Mouse (Mus musculus) liver, embryonic 14.5 days (tissue): ENCODE results near the gene Mical2. TPM values are rescaled to one million over a fixed set of nuclear protein-coding genes. Genes with fewer than 3 reads are reported as not detected.

Source experiments
- ATAC-seq: fragments of 200-750 bp; cut with Nextera tagmentation; 2 replicates; pipeline ENCODE4 v1.8.0; 2017; ENCODE audit warnings: moderate number of reproducible peaks, mild to moderate bottlenecking, moderate library complexity; ENCODE audit not compliant: insufficient read depth
- DNase-seq, 3 experiments: peaks; one replicate each; pipeline ENCODE4 v3.0.0-alpha.2; 2012 to 2013; ENCODE audit warnings: low read depth in 3 of 3, low spot score in 3 of 3
- H3K27ac ChIP-seq: fragments of 300-500 bp; sonication (generic); 2 replicates; pipeline ENCODE4 v1.5.1; 2014; ENCODE audit warnings: moderate library complexity, mild to moderate bottlenecking, control low read depth, inconsistent platforms
- H3K27me3 ChIP-seq: fragments of 300-500 bp; sonication (generic); 2 replicates; pipeline ENCODE4 v1.6.1; 2014; ENCODE audit warnings: mild to moderate bottlenecking, low read length, moderate library complexity; ENCODE audit not compliant: control insufficient read depth, insufficient read depth
- H3K36me3 ChIP-seq: fragments of 300-500 bp; sonication (generic); replicated peaks from 2 replicates; pipeline ENCODE4 v1.6.1; 2014; ENCODE audit warnings: low read depth; ENCODE audit not compliant: control insufficient read depth, insufficient read depth
- H3K4me1 ChIP-seq, 2 experiments: fragments of 200-500 bp in 1 of 2; fragments of 300-500 bp in 1 of 2; sonication (generic) in 1 of 2; replicated peaks; 2 replicates each; pipeline ENCODE4 v1.6.1; 2012 to 2014; ENCODE audit warnings: antibody characterized with exemption in 1 of 2, inconsistent platforms in 1 of 2, low read length in 1 of 2; ENCODE audit not compliant: control insufficient read depth in 2 of 2, insufficient read depth in 2 of 2
- H3K4me2 ChIP-seq: fragments of 300-500 bp; sonication (generic); 2 replicates; pipeline ENCODE4 v1.6.1; 2014; ENCODE audit warnings: low read depth, mild to moderate bottlenecking, control low read depth, moderate library complexity
- H3K4me3 ChIP-seq, 2 experiments: fragments of 200-500 bp in 1 of 2; fragments of 300-500 bp in 1 of 2; sonication (generic) in 1 of 2; 2 replicates each; pipeline ENCODE4 v1.5.1; 2012 to 2014; ENCODE audit warnings: low read depth in 2 of 2, low read length in 2 of 2, mild to moderate bottlenecking in 2 of 2, control low read depth in 1 of 2, inconsistent platforms in 1 of 2, moderate library complexity in 1 of 2; ENCODE audit not compliant: insufficient read depth in 1 of 2
- H3K9ac ChIP-seq: fragments of 300-500 bp; sonication (generic); replicated peaks from 2 replicates; pipeline ENCODE4 v1.6.1; 2014; ENCODE audit warnings: mild to moderate bottlenecking, control low read depth, moderate library complexity
- H3K9me3 ChIP-seq: fragments of 300-500 bp; sonication (generic); 2 replicates; pipeline ENCODE4 v1.6.1; 2016; ENCODE audit warnings: low read length, mixed read lengths; ENCODE audit not compliant: control insufficient read depth
- CTCF ChIP-seq: IDR thresholded peaks from 2 replicates; pipeline ENCODE4 v1.5.1; 2016; ENCODE audit warnings: antibody characterized with exemption, low read depth, control low read depth
- EP300 ChIP-seq: IDR thresholded peaks from 2 replicates; pipeline ENCODE4 v1.6.1; 2016; ENCODE audit warnings: antibody characterized with exemption, low read depth
- WGBS: fragments of 180-500 bp; shearing (Covaris S2); extraction: QIAGEN DNeasy Blood & Tissue Kit; methylation state at CpG from one replicate; pipeline ENCODE4 v1.1.7; 2014; ENCODE audit not compliant: insufficient replicate concordance; 5-methylcytosine and 5-hydroxymethylcytosine counted together
- polyA plus RNA-seq, 2 experiments: library from polyadenylated mRNA; depleted of rRNA in 1 of 2; stranded (reverse) in 1 of 2; unstranded in 1 of 2; fragments of >200 nt; fragmentation: Nextera tagmentation in 1 of 2; extraction: Ambion mirVana in 1 of 2; gene quantifications; 2 replicates each; pipeline versions ENCODE4 v1.2.1 to v1.2.3; 2012 to 2014

Gene Mical2
- polyA plus RNA-seq, 2 experiments = 1.2 to 1.4 TPM

DNA sequence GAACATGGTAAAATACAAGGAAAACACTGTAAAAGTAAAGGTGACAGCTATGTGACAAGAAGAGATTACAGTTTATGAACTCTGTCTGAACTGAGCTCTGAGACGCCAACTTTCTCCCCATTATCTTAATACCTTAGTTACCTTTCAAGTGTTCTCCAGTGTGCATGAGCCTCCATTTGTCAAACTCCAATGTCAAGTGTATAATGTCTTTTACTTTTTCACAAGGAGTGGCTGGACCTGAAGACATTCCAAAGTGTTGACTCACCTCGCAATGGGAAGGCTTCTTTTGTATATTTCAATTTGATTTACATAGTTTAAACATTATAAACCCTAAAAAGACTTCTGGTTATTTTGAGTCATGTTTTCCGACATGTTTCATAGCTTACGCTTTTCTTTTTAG lies 197.8 kb downstream of the Mical2 start:
- Histone ChIP-seq H3K4me1 (no peaks in the 10 kb centered on the region; a peak in 1 of 4 replicates), H3K9me3 (no peaks in the 10 kb centered on the region), H3K27ac (no peak overlapping the region), H3K27me3 (peaks cover 4% of the 10 kb centered on the region), H3K4me2 (no peak overlapping the region), H3K9ac (no peak overlapping the region), H3K36me3 (no peaks in the 10 kb centered on the region), H3K4me3 (no peak overlapping the region)
- TF ChIP-seq CTCF (no peak), EP300 (no peak)
- 64% methylated on average over 4 of the region's 4 CpGs for WGBS
- ATAC-seq (no peak), DNase-seq (no peak)

DNA sequence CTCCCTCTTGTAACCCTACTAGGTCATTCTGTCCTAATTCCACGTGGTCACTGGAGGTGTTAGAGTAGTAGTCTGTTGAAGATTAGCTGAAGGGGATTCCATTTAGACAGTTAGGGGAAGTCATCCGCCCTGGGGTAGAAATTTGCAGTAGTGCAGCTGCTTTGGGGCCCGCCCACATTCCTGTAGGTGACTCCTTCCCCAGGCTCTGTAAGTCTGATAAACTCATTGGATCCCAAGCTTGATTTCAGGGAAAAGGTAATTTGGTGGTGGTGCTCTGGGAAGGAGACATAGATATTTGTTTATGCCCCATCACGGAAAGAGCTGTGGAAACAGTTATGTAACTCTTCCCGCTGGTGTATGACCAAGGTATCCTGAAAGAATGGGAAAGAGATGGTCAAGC lies 201.2 kb downstream of the Mical2 start:
- H3K27ac ChIP-seq = no peak overlapping the region
- no peak overlapping the region for H3K4me2 ChIP-seq
- whole genome bisulfite sequencing = 33% methylated on average over 5 of the region's 5 CpGs
- ATAC-seq = no peak
- H3K36me3 ChIP-seq = no peaks in the 10 kb centered on the region
- no peaks in the 10 kb centered on the region; a peak in 1 of 4 replicates for H3K4me1 ChIP-seq
- no peak for TF ChIP-seq EP300
- TF ChIP-seq CTCF = no peak
- peaks cover 4% of the 10 kb centered on the region for H3K27me3 ChIP-seq
- no peak overlapping the region for H3K9ac ChIP-seq
- DNase-seq = no peak
- H3K4me3 ChIP-seq = no peak overlapping the region
- H3K9me3 ChIP-seq = no peaks in the 10 kb centered on the region

DNA sequence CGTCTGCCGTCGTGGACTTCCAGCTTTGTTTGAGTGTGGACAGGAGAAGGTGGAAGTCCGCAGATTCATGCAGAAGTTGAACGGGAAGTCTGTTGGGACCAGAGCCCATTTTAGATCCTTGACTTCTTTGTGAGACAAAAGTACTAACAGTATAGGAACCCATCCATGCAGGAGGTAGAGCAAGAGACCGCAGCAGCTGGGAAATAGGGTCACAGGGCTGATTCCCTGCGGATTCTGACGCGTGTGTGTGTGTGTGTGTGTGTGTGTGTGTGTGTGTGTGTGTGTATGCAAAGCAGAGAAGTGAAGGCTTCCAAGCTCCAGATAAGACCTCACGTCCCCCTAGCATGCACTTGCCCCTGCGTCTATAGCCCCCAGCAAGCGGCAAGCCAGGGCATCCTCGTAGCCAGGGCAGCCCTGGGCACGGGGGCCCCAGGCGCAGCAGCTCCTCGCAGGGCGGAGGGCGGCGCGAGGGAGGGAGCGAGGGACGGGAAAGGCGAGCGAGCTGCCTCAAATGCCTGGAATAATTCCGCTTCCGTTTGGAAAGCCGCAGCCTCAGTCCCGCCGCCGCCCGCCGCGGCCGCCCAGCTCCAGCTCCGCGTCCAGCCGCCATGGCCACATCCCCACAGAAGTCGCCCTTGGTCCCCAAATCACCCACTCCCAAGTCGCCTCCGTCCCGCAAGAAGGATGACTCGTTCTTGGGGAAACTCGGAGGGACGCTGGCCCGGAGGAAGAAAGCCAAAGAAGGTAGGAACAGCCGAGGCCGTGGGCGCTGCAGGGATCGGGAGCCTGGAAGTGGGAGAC lies 201.9 kb downstream of the Mical2 start, which contains the start of gene Parva:
Gene Parva, plus strand, starts transcription at position 149 of the 801 bp plus-strand sequence.
- Histone ChIP-seq H3K27me3 (peaks cover 4% of the 10 kb centered on the region), H3K4me3 (peak within 1 kb of the TSS; percentile 47 to 63), H3K4me1 (no peaks in the 10 kb centered on the region; a peak in 1 of 4 replicates), H3K4me2 (peak within 1 kb of the TSS; percentile 43), H3K27ac (no peak within 1 kb of the TSS), H3K9me3 (no peaks in the 10 kb centered on the region), H3K36me3 (no peaks in the 10 kb centered on the region), H3K9ac (peak within 1 kb of the TSS; percentile 4; the same call in 1 of the 2 replicates)
- ATAC-seq = no peak
- TF ChIP-seq EP300 (no peak), CTCF (no peak)
- no peak for DNase-seq
- 4% methylated on average over 45 of the region's 49 CpGs for WGBS

DNA sequence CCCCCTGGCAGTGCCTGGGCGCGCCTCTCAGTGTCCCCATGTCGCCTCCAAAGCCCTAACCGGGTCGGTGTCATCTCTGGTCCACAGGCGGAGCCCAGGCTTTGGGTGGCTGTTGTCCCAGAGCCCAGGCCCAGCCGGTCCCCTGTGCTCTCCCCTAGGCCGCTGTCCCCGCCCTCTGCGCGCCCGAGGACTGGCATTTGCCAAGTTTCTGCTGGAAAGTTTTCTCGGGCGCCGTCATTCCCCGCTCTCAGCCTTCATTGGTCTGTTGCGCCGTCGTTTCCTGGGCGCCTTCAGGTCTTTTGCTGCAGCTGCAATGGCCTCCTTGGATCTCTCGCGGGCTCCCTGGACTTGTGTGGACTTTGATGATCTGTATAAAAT lies 202.5 kb downstream of the Mical2 start:
- Histone ChIP-seq H3K36me3 (no peaks in the 10 kb centered on the region), H3K27me3 (peaks cover 4% of the 10 kb centered on the region), H3K9ac (peak overlapping the region; percentile 4; the same call in 1 of the 2 replicates), H3K27ac (no peak overlapping the region), H3K4me2 (peak overlapping the region; percentile 33), H3K4me1 (no peaks in the 10 kb centered on the region; a peak in 1 of 4 replicates), H3K9me3 (no peaks in the 10 kb centered on the region), H3K4me3 (peak overlapping the region; percentile 47 to 63)
- 3% methylated on average over 22 of the region's 22 CpGs for WGBS
- TF ChIP-seq CTCF (no peak), EP300 (no peak)
- peak in 1 of 3 experiments; percentile 5 for DNase-seq
- 0 out of 2 replicates have a peak, but pooled peaks have one; percentile 51 for ATAC-seq

DNA sequence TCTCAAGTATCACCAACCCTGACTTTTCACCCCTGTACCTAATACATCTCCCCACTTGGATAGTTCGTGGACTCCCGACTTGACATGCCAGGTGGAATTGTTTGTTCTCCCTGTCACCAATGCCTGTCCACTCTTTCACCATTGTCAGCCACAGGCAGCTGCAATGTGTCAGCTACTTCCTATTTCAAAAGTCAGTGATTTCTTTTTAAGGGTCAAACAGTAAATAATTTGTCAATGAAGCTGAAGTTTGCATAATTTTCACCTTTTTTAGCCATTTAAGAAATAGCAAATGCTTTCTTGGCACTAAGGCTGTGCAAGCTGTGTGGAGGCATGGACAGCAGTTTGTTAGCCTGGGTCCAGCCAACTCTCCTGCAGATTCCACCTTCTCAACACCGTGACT lies 214.2 kb downstream of the Mical2 start:
- no peak for DNase-seq
- no peak overlapping the region for H3K4me3 ChIP-seq

More for the DNA sequence above, 214.2 kb downstream of the Mical2 start:
- no peak for ATAC-seq
- Histone ChIP-seq H3K36me3 (no peaks in the 10 kb centered on the region), H3K4me1 (peaks cover 0 to 2% of the 10 kb centered on the region in 2 experiments; a peak in 1 of 4 replicates), H3K9ac (no peak overlapping the region), H3K27me3 (no peaks in the 10 kb centered on the region), H3K4me2 (no peak overlapping the region), H3K9me3 (no peaks in the 10 kb centered on the region), H3K27ac (no peak overlapping the region)
- WGBS = 47% methylated on average over 3 of the region's 3 CpGs
- no peak for TF ChIP-seq CTCF
- TF ChIP-seq EP300 = no peak
